Mouse (Mus musculus) embryonic facial prominence, embryonic 15.5 days (tissue): ENCODE results near the gene Olfr191. TPM values are rescaled to one million over a fixed set of nuclear protein-coding genes. Genes with fewer than 3 reads are reported as not detected.
"Not testable (repeated sequence)": the region's sequence is repeated elsewhere in the genome, so short reads cannot be mapped to it uniquely, and the experiment has no call there.

Source experiments
- ATAC-seq: fragments of 200-750 bp; cut with Nextera tagmentation; 2 replicates; pipeline ENCODE4 v1.8.0; 2017; ENCODE audit warnings: low read depth, moderate TSS enrichment; ENCODE audit not compliant: insufficient number of reproducible peaks, low FRiP score, low TSS enrichment
- H3K27ac ChIP-seq: fragments of 300-500 bp; sonication (generic); replicated peaks from 2 replicates; pipeline ENCODE4 v1.5.1; 2015; ENCODE audit warnings: mild to moderate bottlenecking, inconsistent platforms
- H3K27me3 ChIP-seq: fragments of 300-500 bp; sonication (generic); 2 replicates; pipeline ENCODE4 v1.6.1; 2015; ENCODE audit warnings: inconsistent platforms
- H3K36me3 ChIP-seq: fragments of 300-500 bp; sonication (generic); 2 replicates; pipeline ENCODE4 v1.6.1; 2015; ENCODE audit warnings: mild to moderate bottlenecking, inconsistent platforms
- H3K4me1 ChIP-seq: fragments of 300-500 bp; sonication (generic); 2 replicates; pipeline ENCODE4 v1.6.1; 2015; ENCODE audit warnings: inconsistent platforms
- H3K4me2 ChIP-seq: fragments of 300-500 bp; sonication (generic); replicated peaks from 2 replicates; pipeline ENCODE4 v1.6.1; 2015; ENCODE audit warnings: mild to moderate bottlenecking, inconsistent platforms
- H3K4me3 ChIP-seq: fragments of 300-500 bp; sonication (generic); replicated peaks from 2 replicates; pipeline ENCODE4 v1.5.1; 2015; ENCODE audit warnings: mild to moderate bottlenecking, inconsistent platforms
- H3K9ac ChIP-seq: fragments of 300-500 bp; sonication (generic); 2 replicates; pipeline ENCODE4 v1.6.1; 2015; ENCODE audit warnings: inconsistent platforms
- H3K9me3 ChIP-seq: fragments of 300-500 bp; sonication (generic); replicated peaks from 2 replicates; pipeline ENCODE4 v1.6.1; 2016; ENCODE audit warnings: inconsistent platforms
- WGBS: fragments of 180-500 bp; shearing (Covaris S2); methylation state at CpG from one replicate; pipeline ENCODE4 v1.1.7; 2015; 5-methylcytosine and 5-hydroxymethylcytosine counted together
- polyA plus RNA-seq: library from polyadenylated mRNA; unstranded; fragments of >200 nt; fragmentation: Nextera tagmentation; extraction: Ambion mirVana; gene quantifications from 2 replicates; pipeline ENCODE4 v1.2.1, GENCODE M21; 2015

Gene Olfr191
- not detected in 2 replicates for polyA plus RNA-seq

- WGBS, result 49% methylated on average over 1 of the region's 1 CpGs
- not testable (repeated sequence) for H3K36me3 ChIP-seq, H3K9ac ChIP-seq, H3K27ac ChIP-seq, H3K4me2 ChIP-seq, H3K27me3 ChIP-seq, H3K4me3 ChIP-seq, ATAC-seq, H3K4me1 ChIP-seq, H3K9me3 ChIP-seq
These were observed at the start of gene Olfr191 for GRCm38 (mm10) chr16:59089722-59090121. Gene Olfr191 (minus strand): TSS chr16:59089822.

GRCm38 (mm10) chr16:59130740-59131139, 41.1 kb upstream of the Olfr191 start:
- ATAC-seq, result no peak
- 87% methylated on average over 1 of the region's 1 CpGs for WGBS
- H3K27me3 ChIP-seq, result no peaks in the 10 kb centered on the region

GRCm38 (mm10) chr16:59120969-59121368, 31.3 kb upstream of the Olfr191 start, which contains the start of gene Olfr194:
Gene Olfr194 (minus strand): TSS chr16:59121069.
- no peak within 1 kb of the TSS for H3K4me2 ChIP-seq
- H3K9me3 ChIP-seq, result no peaks in the 10 kb centered on the region
- H3K27ac ChIP-seq, result no peak within 1 kb of the TSS
- no peaks in the 10 kb centered on the region for H3K27me3 ChIP-seq
- no peak within 1 kb of the TSS for H3K4me3 ChIP-seq
- no peak for ATAC-seq
- no peaks in the 10 kb centered on the region for H3K4me1 ChIP-seq
- H3K36me3 ChIP-seq, result no peaks in the 10 kb centered on the region
- H3K9ac ChIP-seq, result no peak within 1 kb of the TSS

More at GRCm38 (mm10) chr16:59130740-59131139, 41.1 kb upstream of the Olfr191 start:
- H3K4me1 ChIP-seq, result no peaks in the 10 kb centered on the region
- no peaks in the 10 kb centered on the region for H3K9me3 ChIP-seq
- H3K4me3 ChIP-seq, result no peak overlapping the region
- no peak overlapping the region for H3K9ac ChIP-seq
- no peaks in the 10 kb centered on the region for H3K36me3 ChIP-seq
- no peak overlapping the region for H3K27ac ChIP-seq
- no peak overlapping the region for H3K4me2 ChIP-seq

GRCm38 (mm10) chr16:59111781-59112180, 22.2 kb upstream of the Olfr191 start, which contains the start of gene Olfr193:
Gene Olfr193 (minus strand): TSS chr16:59111881.
- Histone ChIP-seq H3K36me3 (no peaks in the 10 kb centered on the region), H3K27ac (no peak within 1 kb of the TSS), H3K4me1 (no peaks in the 10 kb centered on the region), H3K9ac (no peak within 1 kb of the TSS), H3K9me3 (no peaks in the 10 kb centered on the region), H3K4me2 (no peak within 1 kb of the TSS), H3K27me3 (no peaks in the 10 kb centered on the region), H3K4me3 (no peak within 1 kb of the TSS)
- ATAC-seq, result no peak
- WGBS, result 96% methylated on average over 1 of the region's 1 CpGs

- H3K4me3 ChIP-seq, H3K27ac ChIP-seq, H3K27me3 ChIP-seq, H3K36me3 ChIP-seq, H3K4me2 ChIP-seq, H3K9me3 ChIP-seq, H3K4me1 ChIP-seq, H3K9ac ChIP-seq, ATAC-seq: not testable (repeated sequence)
- WGBS, result 60% methylated on average over 5 of the region's 5 CpGs
These were observed 18.9 kb upstream of the Olfr191 start for GRCm38 (mm10) chr16:59108522-59108921.

GRCm38 (mm10) chr16:59105312-59105711, 15.7 kb upstream of the Olfr191 start:
- no peak overlapping the region for H3K27ac ChIP-seq
- no peak overlapping the region for H3K4me3 ChIP-seq
- no peak overlapping the region for H3K9ac ChIP-seq
- no peaks in the 10 kb centered on the region for H3K4me1 ChIP-seq
- no peak overlapping the region for H3K4me2 ChIP-seq
- H3K36me3 ChIP-seq, result no peaks in the 10 kb centered on the region
- no peaks in the 10 kb centered on the region for H3K9me3 ChIP-seq
- H3K27me3 ChIP-seq, result no peaks in the 10 kb centered on the region
- 74% methylated on average over 2 of the region's 2 CpGs for WGBS
- no peak for ATAC-seq

- not testable (repeated sequence) for H3K4me2 ChIP-seq, ATAC-seq, H3K4me3 ChIP-seq, H3K27ac ChIP-seq, H3K27me3 ChIP-seq, H3K4me1 ChIP-seq, H3K9me3 ChIP-seq, H3K9ac ChIP-seq, H3K36me3 ChIP-seq
- 74% methylated on average over 2 of the region's 2 CpGs for WGBS
These were observed 8.5 kb downstream of the Olfr191 start for GRCm38 (mm10) chr16:59081113-59081512.

- no peaks in the 10 kb centered on the region for H3K9me3 ChIP-seq
- WGBS, result 86% methylated on average over 5 of the region's 5 CpGs
- no peaks in the 10 kb centered on the region for H3K36me3 ChIP-seq
- no peak for ATAC-seq
- no peak within 1 kb of the TSS for H3K27ac ChIP-seq
- H3K4me1 ChIP-seq, result no peaks in the 10 kb centered on the region
- H3K4me3 ChIP-seq, result no peak within 1 kb of the TSS
- H3K4me2 ChIP-seq, result no peak within 1 kb of the TSS
- no peaks in the 10 kb centered on the region for H3K27me3 ChIP-seq
- H3K9ac ChIP-seq, result no peak within 1 kb of the TSS
These were observed 11.7 kb downstream of the Olfr191 start, which contains the start of gene Olfr190 for GRCm38 (mm10) chr16:59077905-59078304. Gene Olfr190 (minus strand): TSS chr16:59078005.

GRCm38 (mm10) chr16:59073520-59073919, 16.1 kb downstream of the Olfr191 start:
- no peak overlapping the region for H3K27ac ChIP-seq
- WGBS, result 84% methylated on average over 1 of the region's 1 CpGs
- H3K36me3 ChIP-seq, result no peaks in the 10 kb centered on the region
- no peak overlapping the region for H3K4me2 ChIP-seq
- no peak overlapping the region for H3K9ac ChIP-seq
- no peaks in the 10 kb centered on the region for H3K4me1 ChIP-seq
- H3K27me3 ChIP-seq, result no peaks in the 10 kb centered on the region
- no peak for ATAC-seq
- no peaks in the 10 kb centered on the region for H3K9me3 ChIP-seq
- no peak overlapping the region for H3K4me3 ChIP-seq

- no peak overlapping the region for H3K4me3 ChIP-seq
- no peak for ATAC-seq
- no peaks in the 10 kb centered on the region for H3K4me1 ChIP-seq
- H3K27me3 ChIP-seq, result no peaks in the 10 kb centered on the region
- no peaks in the 10 kb centered on the region for H3K9me3 ChIP-seq
- no peak overlapping the region for H3K9ac ChIP-seq
- no peaks in the 10 kb centered on the region for H3K36me3 ChIP-seq
- no peak overlapping the region for H3K27ac ChIP-seq
- no peak overlapping the region for H3K4me2 ChIP-seq
These were observed 17.9 kb downstream of the Olfr191 start for GRCm38 (mm10) chr16:59071755-59072154.

- 68% methylated on average over 3 of the region's 3 CpGs for WGBS
- H3K36me3 ChIP-seq, H3K4me1 ChIP-seq, H3K9me3 ChIP-seq, H3K9ac ChIP-seq, ATAC-seq, H3K27me3 ChIP-seq, H3K4me3 ChIP-seq, H3K4me2 ChIP-seq, H3K27ac ChIP-seq: not testable (repeated sequence)
These were observed 27.2 kb downstream of the Olfr191 start for GRCm38 (mm10) chr16:59062411-59062810.

- not testable (repeated sequence) for H3K36me3 ChIP-seq, H3K4me2 ChIP-seq, H3K4me1 ChIP-seq, H3K27me3 ChIP-seq, ATAC-seq, H3K27ac ChIP-seq, H3K9me3 ChIP-seq, H3K4me3 ChIP-seq, H3K9ac ChIP-seq
- WGBS, result 92% methylated on average over 2 of the region's 2 CpGs
These were observed 40.3 kb downstream of the Olfr191 start for GRCm38 (mm10) chr16:59049286-59049685.
